Mouse (Mus musculus): ENCODE measurements around the gene Mex3a. TPM values are rescaled to one million over a fixed set of nuclear protein-coding genes. Genes with fewer than 3 reads are reported as not detected.
A peak's percentile ranks its signal among the peaks of the same experiment; 100 is the strongest.

The Mex3a gene
- total RNA-seq, 2 experiments from 2014 or later: 0.64 to 1.6 TPM

DNA sequence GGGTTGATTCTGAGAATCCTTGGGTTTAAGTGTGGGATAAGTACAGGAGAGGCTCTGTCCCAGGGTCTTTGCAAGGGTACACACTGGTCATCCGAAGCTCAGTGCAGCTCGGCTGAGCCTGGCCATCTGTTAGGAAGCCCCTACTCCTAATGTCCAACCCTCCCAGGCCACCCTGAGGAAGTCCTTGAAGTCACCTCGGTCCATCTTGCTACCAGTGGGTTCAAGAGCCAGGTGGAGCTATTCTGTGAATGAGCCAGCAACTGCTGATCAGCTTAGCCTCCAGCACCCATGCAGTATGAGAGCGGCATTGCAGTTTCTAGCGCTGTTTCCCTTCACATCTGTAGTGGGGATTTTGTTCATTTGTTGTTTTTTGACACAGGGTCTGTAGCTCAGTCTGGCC lies 7.9 kb downstream of the Mex3a start:
- intact Hi-C loops (cut with DNase I; ENCODE audit: low total_unique reads): no loop called here
- no peak for DNase-seq

DNA sequence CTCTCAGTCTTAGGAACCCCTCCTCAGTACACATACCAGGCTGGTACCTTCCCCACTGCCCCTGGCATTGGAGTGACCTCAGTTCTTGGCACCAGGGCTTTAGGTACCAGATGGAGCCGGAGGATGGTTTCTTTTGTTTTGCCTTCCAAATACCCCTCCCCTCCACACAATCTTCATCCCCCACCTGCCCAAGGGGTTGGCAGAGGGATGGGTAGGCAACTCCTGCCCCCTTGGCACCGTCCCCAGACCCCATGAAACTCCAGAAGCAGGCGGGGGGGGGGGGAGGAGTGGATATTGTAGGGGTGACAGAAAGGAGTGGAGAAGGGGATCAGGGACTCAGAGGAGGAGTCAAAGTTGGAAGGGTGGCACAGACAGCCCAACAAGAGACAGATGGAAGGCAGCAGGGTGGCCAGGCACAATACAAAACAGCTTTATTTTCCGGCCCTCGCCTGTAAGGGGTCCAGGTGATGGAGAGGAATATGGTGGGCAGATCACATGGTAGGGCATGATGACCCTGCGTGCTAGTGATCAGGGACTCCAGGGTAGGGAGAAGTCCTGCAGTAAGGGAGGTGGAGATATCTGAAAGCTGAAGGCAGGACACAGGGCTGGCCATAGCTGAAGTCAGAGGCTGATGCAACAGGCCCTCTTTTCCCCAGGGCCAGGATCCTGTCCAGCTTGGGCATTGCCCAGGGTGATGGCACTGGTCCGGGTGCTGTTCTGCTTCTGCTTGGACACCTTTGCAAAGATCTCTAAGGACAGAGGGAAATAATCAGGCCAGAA lies 9.6 kb downstream of the Mex3a start:
- intact Hi-C loops (cut with DNase I; ENCODE audit: low total_unique reads): no loop called here
- DNase-seq: no peak

DNA sequence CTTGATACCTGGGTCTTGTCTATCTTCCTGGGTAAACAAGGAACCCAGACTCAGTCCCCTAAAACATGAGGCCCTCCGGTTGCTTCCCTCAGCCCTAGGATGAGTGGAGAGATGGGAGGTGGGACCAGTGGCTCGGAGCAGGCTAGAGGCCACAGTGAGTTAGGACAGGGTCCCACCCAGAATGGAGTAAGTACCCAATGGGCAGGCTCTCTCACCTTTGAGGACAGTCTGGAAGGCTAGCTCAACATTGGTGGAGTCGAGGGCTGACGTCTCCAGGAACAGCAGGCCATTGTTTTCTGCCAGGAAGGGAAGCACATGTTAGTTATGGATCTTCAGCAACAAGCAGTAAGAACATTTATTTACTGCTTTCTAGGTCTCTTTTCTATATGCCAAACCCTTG lies 10.3 kb downstream of the Mex3a start:
- DNase-seq: no peak
- intact Hi-C loops (cut with DNase I; ENCODE audit: low total_unique reads): no loop called here

- DNase-seq: no peak
- intact Hi-C loops (cut with DNase I; ENCODE audit: low total_unique reads): no loop called here
These were observed 11.0 kb downstream of the Mex3a start for GRCm38 (mm10) chr3:88543174-88543573.

DNA sequence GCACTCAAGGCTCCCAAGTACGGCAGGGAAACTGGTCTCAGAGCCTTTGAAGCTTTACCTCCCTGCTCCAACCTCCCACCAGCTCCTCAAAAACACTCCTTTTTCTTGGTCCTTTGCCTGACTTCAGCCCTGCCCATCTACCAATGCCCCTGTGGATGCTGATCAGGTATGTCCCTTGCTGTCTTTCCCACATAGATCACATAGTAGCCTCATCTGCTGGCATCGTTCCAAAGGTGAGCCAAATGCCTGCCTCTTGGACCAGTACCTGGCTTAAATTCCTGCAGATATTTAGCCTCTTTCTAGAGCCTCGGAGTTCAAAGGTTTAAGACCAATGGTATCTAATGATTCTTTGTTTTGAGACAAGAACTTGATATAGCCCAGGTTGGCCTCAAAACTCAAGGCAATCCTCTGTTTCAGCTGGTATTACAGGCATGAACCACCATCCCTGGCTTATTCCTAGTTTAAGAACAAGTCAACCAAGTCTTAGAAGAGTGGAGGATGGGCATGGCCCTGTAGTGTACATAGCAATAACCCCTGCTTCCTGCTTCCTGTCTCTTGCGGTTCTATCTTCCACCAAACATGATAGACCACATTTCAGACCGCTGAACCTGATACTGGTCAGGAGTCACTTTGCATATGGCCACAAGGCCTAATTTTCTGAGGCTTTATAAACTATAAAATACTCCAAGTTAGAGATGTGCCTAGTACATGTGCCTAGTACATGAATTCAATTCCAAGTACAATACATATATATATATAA lies 11.6 kb downstream of the Mex3a start:
- intact Hi-C loops (cut with DNase I; ENCODE audit: low total_unique reads): no loop called here
- no peak for DNase-seq

DNA sequence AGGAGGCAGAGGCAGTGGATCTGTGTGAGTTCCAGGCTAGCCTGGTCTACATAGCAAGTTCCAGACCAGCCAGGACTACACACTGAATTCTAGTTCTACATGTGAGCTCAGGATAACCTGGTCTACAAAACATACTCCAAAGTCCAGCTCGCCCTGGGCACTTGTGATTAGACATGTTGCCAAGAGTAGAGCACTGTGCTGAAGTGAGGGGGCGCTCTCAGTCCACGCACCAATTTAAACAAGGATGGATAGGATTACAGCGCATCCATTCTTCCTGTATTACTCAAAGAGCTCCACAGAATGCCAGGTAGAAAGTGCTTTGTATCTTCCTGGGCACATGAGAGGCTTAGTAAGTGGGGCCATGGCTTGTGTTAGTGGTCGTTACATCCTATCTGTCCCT lies 12.3 kb downstream of the Mex3a start:
- DNase-seq: no peak
- intact Hi-C loops (cut with DNase I; ENCODE audit: low total_unique reads): no loop called here

DNA sequence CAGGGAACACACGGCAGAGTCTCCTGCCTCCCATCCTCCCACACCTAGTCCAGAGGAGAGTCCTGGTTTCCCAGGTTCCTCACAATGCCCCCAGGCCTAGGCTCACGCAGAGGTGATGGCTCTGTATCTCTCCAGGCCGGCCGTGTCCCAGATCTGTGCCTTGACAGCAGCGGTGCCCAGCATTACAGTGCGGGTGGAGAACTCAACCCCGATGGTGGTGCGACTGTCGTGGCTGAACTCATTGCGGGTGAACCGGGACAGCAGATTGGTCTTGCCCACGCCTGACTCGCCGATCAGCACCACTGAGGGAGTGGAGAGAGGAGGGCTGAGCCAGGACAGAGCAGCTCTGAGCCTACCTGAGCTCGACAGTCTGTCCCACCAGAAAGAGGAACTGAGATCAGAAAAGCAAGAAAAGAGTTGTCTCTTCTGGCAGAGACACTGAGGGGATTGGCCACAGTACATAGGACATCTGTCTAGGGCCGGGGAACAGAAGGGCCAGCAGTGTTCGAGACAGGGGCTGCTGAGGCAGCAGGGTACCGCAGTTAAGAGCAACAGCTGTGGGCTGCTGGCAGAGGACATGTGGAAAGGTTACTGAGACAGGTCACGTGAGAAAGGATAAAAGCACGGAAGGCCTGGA lies 12.9 kb downstream of the Mex3a start:
- no peak for DNase-seq
- intact Hi-C loops (cut with DNase I; ENCODE audit: low total_unique reads): no loop called here

DNA sequence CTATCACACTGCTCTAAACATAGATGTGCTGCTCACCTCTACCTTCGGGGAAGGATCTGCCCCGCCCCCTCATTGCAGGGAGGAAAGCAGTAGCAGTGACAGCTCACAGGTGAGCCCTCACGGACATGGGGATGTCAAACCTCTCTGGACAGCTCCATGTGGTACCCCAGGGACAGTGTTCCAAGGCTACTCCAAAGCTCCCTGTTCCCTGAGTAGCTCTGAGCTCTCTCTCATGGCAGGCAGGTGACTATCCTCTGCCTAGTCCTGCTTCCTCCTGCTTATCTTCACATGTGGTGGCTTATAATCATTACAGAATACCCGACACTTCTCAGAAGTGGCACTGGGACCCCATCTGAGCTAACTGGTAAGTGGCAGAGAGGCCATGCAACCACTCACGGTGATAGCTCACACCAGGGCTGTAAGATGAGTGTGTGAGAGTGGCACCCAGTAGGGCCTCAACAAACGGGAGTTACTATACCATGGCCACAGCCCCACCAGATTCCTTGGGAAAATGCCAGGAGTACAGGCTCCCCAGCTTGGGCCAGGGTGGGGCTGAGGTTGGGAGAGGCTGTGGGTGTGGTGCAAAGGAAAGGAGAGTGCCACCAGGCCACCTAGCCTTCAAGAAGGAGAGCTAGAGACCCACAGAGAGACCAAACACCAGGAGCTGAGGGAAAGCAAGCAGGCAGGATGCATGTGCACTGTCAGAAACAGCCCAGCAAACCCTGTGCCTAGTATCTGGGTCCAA lies 14.7 kb downstream of the Mex3a start:
- no peak for DNase-seq
- intact Hi-C loops (cut with DNase I; ENCODE audit: low total_unique reads): no loop called here

- intact Hi-C loops (cut with DNase I; ENCODE audit: low total_unique reads): no loop called here
- DNase-seq: no peak
These were observed 16.2 kb downstream of the Mex3a start, which contains the start of gene Rab25 for GRCm38 (mm10) chr3:88548180-88548917. Gene Rab25 (minus strand): TSS chr3:88548300.

- no peak for DNase-seq
- intact Hi-C loops (cut with DNase I; ENCODE audit: low total_unique reads): no loop called here
These were observed 19.4 kb downstream of the Mex3a start for GRCm38 (mm10) chr3:88551586-88551985.

GRCm38 (mm10) chr3:88552082-88552645 lies 20.0 kb downstream of the Mex3a start:
- intact Hi-C loops (cut with DNase I; ENCODE audit: low total_unique reads): no loop called here

GRCm38 (mm10) chr3:88552676-88553524 lies 20.7 kb downstream of the Mex3a start, which contains the start of gene Lamtor2:
Gene Lamtor2 (minus strand): TSS chr3:88553074.
- intact Hi-C loops (cut with DNase I; ENCODE audit: low total_unique reads): no loop called here
- peak; percentile 99 for DNase-seq

More at GRCm38 (mm10) chr3:88552082-88552645, 20.0 kb downstream of the Mex3a start:
- no peak for DNase-seq

GRCm38 (mm10) chr3:88553525-88553879 lies 21.3 kb downstream of the Mex3a start, which contains the start of gene Ubqln4:
Gene Ubqln4 (plus strand): TSS chr3:88553758.
- intact Hi-C loops (cut with DNase I; ENCODE audit: low total_unique reads): no loop called here
- DNase-seq: peak; percentile 94

DNA sequence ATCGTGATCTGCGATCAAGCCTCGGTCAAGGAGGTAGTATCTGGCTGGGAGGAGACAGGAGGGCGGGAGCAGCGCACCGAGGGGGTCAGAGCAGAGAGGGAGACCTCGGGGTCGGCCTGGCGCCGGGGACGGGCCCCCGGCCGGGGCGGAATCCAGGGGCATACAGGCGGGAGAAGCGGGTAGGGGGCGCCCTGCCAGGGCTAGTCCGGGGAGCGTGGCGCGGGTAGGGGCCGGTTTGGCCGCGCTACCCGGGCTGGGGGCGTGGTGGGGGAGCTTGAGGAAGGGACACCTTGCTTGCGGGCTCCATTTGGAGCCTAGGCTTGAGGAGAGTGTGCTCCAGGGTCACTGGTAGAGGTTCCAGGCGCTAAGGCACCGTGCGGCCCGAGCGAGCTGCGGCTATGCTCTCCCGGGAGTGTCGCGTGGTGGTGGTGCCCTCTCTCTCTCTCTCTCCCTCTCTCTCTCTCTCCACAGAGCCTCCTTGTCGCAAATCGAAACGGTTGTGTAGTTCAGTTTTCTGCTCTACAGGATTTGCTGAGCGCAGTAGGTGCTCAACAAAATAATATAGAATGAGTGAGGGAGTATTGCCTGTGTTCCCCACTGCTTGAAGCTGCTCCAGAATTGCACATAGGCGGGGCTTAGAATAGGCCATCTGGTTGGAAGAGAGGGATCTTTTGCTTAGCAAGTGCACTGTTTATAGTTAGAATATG lies 21.8 kb downstream of the Mex3a start:
- DNase-seq: peak; percentile 62
- intact Hi-C loops (cut with DNase I; ENCODE audit: low total_unique reads): no loop called here

GRCm38 (mm10) chr3:88555069-88555605 lies 22.9 kb downstream of the Mex3a start:
- intact Hi-C loops (cut with DNase I; ENCODE audit: low total_unique reads): no loop called here

GRCm38 (mm10) chr3:88555731-88556130 lies 23.5 kb downstream of the Mex3a start:
- DNase-seq: no peak
- intact Hi-C loops (cut with DNase I; ENCODE audit: low total_unique reads): no loop called here

More at GRCm38 (mm10) chr3:88555069-88555605, 22.9 kb downstream of the Mex3a start:
- DNase-seq: no peak

- DNase-seq: no peak
- intact Hi-C loops (cut with DNase I; ENCODE audit: low total_unique reads): no loop called here
These were observed 24.4 kb downstream of the Mex3a start for GRCm38 (mm10) chr3:88556616-88557015.

Measured in gastrocnemius, postnatal 14 days (tissue).